Mouse (Mus musculus): ENCODE results near the gene Psg22.
"Not testable (repeated sequence)": the region's sequence is repeated elsewhere in the genome, so short reads cannot be mapped to it uniquely, and the experiment has no call there.

Psg22 gene

DNA sequence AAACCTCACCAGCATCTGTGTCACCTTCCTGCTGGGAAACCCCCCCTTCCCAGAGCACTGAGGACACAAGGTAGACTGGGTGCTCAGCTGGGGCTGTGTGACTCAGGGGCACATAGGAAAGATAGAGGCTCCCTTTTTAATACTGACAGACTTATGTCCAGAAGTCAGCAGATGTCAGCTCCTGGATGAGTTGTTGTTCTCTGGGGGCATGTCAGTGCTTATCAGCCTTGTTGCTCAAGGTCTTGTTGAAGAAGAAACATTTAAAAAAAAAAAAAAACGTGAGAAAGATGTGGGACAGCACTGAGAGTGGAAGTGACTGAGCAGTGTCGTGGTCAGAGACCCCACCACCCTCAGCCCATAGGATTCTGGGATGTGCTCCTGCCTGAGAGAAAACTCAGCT, at the start of gene Psg22:
Gene Psg22 (plus strand): TSS at position 301 of the 400 bp plus-strand sequence.
- no peak for DNase-seq (ENCODE audit: low spot score)

DNA sequence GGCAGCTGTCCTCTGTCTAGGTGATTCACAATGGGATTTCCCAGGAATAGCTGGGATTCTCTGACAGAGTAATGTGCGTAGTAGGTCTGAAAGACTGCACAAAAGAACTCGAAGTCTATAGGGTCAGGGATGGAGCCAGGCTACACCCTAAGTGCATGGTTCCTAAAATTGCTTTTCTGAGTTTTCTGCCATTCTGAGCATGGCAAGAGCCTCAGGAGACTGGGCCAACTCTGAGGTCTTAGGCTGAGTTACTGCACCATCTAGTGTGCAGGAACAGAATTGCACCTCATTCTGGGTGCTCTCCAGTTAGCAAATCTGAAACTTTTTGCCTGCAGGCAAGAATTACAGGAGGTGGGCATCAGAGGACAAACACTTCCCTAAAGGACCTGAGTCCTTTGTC, 38.1 kb upstream of the Psg22 start:
- no peak for DNase-seq (ENCODE audit: low spot score)

DNA sequence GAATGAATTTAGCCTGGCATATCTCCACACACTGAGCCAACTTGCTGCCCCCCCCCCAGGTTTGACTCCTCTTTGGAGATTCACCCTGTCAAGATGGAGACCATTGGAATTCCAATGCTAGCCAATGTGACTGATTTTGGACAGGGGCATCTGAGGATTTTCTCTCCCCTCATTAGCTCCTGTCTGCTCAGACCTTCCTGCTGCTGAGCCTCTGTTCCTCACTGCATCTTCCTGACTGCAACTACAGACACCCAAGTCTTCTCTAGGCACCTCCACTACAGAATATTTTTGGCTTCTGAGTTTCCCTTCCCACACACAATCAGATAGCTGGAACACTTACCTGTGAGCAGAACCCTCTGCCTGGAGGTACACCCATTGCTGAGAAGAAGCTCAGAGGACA, 32.3 kb upstream of the Psg22 start:
- no peak for DNase-seq (ENCODE audit: low spot score)

DNA sequence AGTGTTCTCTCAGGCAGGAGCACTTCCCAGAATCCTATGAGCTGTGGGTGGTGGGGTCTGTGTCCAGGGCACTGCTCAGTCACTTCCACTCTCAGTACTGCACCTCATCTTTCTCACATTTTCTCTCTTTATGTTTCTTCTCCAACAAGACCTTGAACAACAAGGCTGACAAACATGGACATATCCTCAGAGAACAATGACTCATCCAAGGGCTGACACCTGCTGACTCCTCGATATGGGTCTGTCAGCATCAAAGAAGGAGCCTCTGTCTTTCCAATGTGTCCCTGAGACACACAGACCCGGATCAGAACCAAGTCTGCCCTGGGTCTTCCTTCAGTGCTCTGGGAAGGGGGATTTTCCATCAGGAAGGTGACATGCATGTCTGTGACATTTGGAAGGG, 31.8 kb upstream of the Psg22 start, which contains the start of gene Psg20:
Gene Psg20 (minus strand): TSS at position 101 of the 400 bp plus-strand sequence.
- DNase-seq (ENCODE audit: low spot score): no peak

DNA sequence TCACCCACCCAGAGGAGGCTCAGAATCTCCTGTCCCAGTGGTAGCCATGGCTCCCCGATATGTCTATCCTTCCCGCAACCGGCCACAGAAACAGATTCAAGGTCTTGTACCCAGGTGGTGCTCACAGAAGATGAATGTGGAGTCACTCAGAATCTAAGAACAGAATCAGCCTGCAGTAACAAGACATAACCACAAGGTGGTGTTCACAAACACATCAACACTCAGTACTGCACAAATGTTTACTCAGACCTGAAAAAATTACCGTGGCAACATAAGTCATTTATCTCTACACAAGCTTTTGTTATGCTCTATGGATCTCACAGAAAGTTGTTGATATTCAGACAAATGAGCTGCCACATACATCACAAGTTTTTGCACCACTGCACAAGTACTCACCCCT, 7.6 kb upstream of the Psg22 start:
- not testable (repeated sequence) for DNase-seq (ENCODE audit: low spot score)

DNA sequence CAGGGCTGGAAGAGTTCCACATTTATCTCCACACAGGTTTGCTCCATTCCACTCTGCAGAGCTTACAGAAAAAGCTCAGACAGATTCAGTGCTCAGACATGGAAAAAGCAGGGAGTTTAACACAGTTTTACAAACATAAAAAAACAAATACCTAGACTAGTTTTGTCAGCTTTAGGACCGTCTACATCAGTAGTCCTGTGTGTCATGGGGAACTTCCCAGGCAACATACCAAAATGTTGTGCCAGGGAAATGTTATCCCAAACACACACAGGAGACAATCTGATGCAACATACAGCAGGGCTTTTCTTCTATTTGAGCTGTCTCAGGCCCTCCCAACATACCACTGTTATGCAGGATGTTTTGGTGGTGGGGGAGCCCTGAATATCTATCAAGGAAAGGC, 7.0 kb upstream of the Psg22 start:
- DNase-seq (ENCODE audit: low spot score): no peak

DNA sequence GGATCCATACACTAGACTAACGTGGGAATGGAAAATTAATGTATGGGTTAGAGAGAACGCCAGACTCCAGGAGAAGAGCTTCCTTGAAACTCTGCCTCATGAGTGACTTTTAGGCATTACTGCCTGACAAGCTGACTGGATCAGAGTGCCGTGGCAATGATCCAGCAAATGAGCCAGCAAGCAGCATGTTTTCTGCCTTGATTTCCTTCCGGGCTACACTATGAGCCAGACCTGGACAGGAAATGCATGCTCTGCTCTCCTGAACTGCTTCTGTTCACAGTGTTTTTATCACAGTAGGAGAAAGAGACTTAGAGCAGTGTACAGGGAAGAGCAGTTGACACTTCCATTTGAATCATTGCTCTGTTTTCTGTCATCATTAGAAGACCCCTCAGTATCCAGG, 2.3 kb upstream of the Psg22 start:
- DNase-seq (ENCODE audit: low spot score): no peak

DNA sequence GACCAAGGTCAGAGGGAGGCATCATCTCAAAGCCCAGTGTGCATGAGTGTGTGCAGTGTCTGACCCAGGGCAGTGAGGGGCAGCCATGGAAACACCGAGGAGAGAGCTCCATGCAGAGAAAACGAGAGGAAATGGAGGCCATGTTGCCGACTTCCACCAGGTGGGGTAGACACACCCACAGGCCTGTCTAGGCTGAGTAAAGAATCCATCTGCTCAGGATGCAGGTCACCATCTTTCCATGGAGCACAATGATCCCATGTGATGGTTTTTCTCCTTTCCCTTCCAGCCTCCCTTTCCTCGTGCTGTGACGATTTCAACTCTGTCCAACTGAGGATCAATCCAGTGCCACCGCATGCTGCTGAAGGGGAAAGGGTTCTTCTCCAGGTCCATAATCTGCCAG, 6.1 kb downstream of the Psg22 start:
- DNase-seq (ENCODE audit: low spot score): no peak

DNA sequence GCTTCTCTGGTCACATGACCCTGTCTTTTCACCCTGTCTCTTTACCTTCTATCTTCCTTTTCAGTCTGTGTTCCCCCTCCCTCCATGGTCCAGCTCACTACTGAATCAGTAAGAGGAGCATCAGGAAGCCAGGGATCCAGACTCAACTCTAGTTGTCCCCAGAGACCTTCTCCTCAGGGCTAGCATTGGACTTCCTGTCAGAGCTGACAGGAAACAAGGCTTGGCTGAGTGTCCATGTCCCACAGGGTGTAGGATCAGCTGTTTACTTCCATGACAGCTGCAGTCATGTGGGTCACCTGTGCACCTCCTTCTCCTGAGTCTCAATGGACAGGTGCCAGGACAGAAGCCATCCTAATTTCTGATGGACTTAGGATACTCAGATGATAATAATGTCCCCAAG, 8.0 kb downstream of the Psg22 start:
- DNase-seq (ENCODE audit: low spot score): not testable (repeated sequence)

DNA sequence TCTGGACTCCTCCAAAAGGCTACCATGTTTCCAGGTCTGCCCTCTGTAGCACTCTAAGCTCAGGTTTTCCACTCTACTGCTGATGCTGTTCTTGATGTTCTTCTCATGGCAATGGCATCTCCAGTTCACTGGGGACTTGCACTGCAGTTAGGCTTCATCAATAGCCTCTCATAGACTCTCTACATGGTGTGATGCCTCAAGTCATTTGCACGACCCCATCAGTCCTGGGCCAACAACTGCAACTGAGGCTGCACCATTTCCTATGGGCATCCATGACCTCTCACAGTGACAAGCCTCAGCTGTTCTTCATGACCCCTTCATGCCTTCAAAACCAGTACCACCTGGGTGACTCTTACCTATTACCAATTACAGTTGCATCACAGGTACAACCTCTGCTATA, 10.5 kb downstream of the Psg22 start:
- DNase-seq (ENCODE audit: low spot score): no peak

DNA sequence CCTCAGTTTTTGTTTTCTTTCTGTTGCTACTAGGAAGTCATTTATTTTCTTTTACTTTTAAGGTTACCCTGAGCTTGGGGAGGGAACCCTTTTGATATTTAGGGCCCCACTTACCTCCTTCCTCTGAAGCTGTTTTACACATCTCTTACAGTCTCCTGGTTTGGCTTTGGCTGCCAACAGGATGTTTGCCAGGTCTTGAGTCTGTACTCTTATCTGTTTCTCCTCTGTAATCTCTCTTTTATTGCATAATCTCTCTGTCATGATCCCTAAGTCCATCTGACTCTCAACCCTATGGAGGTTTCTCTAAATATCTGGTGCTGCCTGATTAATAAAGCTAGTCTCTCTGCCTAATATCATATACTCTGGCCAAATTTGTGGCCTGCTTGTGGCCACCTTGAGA, 15.2 kb downstream of the Psg22 start:
- no peak for DNase-seq (ENCODE audit: low spot score)

DNA sequence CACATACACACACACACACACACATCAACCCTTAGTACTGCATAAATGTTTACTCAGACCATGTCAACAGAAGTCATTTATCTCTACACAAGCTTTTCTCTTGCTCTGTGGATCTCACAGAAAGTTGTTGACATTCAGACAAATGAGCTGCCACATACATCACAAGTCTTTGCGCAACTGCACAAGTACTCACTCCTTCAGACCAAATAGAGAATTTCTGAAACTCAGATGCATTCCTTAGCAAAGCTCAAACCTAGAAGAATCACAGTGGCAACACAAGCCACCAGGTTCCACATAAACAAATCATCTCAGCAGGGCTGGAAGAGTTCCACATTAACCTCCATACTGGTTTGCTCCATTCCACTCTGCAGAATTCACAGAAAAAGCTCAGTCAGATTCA, 16.6 kb downstream of the Psg22 start:
- DNase-seq (ENCODE audit: low spot score): no peak

DNA sequence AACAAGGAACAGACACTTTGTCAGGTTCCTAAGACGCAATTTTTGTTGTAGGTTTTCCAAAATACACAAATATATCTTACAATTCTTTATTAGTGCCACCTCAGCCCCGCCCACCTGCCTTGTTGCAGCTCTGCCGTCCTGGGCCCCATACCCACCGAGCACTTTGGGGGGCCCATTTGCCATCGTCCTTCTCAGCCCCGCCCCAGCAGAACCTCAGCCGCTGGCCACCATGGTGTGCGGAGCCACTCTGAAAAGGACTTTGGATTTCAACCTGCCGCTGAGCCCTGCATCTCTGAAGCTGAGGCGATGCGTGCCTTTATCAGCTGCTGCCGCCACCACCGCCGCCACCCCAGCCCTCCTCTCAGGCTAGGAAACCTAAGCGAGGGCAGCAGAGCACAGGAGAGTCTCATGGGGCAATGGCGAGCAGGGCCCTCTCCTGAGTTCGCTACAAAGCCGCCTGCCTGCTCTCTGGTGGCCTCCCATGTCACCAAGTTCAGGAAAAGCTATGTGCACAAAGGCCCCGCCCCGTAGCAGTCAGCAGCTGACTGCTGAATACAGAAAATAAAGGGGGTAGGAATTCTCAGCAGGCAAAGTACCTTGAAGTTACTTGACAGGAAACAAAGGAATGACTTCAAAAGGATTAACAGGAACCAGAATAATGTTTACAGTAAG, 28.4 kb downstream of the Psg22 start:
- DNase-seq (ENCODE audit: low spot score): no peak

DNA sequence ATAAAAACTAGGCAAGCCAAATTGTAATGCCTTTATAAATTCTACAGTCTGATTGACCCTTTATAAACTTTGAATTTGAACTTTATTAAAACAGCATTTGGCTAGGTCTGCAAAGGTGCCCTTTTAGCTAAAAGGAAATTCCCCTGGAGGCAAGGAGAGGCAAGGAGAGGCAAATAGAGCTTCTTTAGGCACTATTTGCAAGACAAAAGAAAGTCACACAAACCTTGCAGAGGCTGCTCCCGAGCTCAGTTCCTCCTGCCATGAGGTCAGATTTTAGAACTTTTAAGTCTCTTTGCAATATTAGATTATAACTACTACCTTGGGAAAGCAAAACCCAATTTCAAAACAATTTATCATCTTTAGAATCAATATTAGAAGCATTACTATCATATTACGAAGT, 29.5 kb downstream of the Psg22 start:
- not testable (repeated sequence) for DNase-seq (ENCODE audit: low spot score)

DNA sequence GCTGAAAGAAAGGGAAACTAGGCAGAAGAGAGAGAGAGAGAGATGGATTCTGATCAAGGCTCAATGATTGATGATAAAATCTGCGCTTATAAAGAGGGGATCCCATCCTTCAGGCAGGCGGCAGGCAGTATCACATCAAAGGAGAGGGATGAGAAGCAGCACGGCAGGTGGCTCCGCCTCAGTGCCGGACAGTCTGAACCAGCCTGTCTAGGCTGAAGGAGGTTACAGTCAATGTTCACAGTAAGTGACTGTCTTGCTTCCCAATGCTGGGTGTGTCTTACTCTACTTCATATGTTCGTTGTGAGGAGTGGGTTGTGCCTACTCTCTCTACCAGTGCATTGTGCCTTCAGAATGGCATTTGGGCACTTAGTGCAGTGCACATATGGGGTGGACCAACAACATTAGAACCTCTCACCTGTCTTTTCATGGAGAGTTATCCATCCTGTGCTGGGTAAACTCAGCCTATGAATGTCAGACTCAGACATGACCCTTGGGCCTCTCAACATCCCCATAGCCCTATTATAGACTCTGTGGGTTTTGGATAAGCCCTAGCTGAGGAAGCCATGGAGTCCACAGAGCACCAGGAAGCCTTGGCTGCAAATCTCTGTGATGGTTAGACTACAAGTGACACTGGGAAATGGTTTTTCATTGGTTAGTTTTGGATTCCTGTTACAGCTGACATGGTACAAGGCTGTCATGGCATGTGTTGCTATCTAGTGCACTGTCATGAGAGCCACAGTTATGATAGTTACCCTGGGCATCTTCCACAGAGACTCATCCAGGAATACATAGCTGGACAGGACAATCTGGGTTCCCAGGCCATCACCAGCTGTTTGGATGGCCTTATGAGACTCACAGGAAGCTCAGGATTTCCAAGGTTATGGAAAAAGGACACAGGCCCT, 31.4 kb downstream of the Psg22 start:
- DNase-seq (ENCODE audit: low spot score): no peak

DNA sequence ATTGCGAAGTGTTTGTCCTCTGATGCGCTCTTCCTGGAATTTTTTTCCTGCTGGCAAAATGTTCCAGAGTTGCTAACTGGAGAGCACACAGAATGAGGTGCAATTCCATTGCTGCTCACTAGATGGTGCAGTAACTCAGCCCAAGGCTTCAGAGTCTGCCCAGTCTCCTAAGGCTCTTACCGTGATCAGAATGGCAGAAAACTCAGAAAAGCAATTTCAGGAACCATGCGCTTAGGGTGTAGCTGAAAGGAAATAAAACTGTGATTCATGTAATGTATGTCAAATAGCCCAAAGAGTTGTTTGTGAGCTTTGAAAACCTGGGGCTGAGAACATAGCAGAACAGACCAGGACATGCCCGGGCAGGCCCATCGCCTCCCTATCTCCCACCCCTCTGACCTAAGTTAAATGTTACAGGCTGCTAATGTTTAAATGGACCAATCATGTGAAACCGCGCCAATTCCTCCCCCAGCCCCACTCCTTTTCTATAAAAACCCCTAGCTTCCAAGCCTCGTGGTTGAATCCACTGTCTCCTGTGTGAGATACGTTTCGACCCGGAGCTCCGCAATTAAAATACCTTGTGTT, 32.1 kb downstream of the Psg22 start:
- DNase-seq (ENCODE audit: low spot score): not testable (repeated sequence)

DNA sequence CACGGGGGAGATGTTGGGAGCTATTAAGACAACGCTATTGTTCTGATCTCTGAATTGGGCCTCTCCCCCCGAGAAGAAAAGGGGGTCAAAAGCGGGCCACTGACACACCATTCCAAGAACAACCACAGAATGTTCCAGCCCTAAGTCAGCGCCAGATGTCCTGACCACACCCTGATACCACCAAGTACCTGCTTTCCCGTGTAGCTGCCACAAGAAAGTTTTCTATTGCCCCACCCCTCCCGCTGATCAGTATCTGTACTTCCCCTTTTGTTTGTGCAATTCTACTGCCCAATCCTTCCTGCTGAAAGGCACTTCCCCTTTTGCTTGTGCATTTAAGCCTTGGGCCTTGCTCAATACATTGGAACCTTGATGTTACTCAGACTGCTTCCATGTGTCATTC, 42.3 kb downstream of the Psg22 start:
- DNase-seq (ENCODE audit: low spot score): not testable (repeated sequence)

DNA sequence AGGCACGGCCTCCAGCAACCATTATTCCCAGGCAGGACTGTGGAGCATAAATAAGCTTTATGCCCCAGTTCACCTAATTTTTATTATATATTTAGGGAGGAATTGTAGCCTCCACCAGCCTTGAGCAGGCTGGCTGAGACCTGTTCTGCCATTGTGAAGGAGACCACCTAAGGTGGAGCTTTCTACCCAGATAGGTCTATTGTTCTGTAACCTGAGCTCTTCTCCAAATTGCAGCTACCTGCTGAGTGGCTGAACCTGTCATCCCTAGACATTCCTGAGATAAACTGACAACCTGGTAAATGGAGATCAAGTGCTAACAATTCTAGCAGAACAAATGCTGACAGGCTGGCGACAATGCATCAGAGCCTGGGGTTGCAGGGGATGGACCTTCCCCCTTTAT, 45.0 kb downstream of the Psg22 start:
- not testable (repeated sequence) for DNase-seq (ENCODE audit: low spot score)
